Mouse (Mus musculus) gastrocnemius, postnatal 10 days (tissue): Measurements from ENCODE around the gene Nudcd3. TPM values are rescaled to one million over a fixed set of nuclear protein-coding genes. Genes with fewer than 3 reads are reported as not detected.

Experiments
- DNase-seq: peaks from one replicate; pipeline ENCODE4 v3.0.0; 2021; ENCODE audit warnings: mixed read lengths
- long read RNA-seq, 2 experiments: library from polyadenylated mRNA; stranded (forward); transcript quantifications; one replicate each; pipeline ENCODE4 v2.0.0; 2021
- total RNA-seq, 2 experiments: library from RNA; stranded (reverse); gene quantifications; 2 replicates each; pipeline ENCODE4 v1.2.3; 2021

Gene Nudcd3
- total RNA-seq: 10 to 100 TPM; 57.6 to 59.3 TPM
- long read RNA-seq, experiment 1, transcript Nudcd3-201 (6 exons, 3,927 nt): major isoform, 141 of 173 reads
- long read RNA-seq, experiment 1, partial matches to known transcripts: 8 of 173 reads
- long read RNA-seq, experiment 1, other reads (novel, unspliced or antisense): 22 of 173 reads
- long read RNA-seq, experiment 2, transcript Nudcd3-201 (6 exons, 3,927 nt): major isoform, 132 of 149 reads
- long read RNA-seq, experiment 2, partial matches to known transcripts: 3 of 149 reads
- long read RNA-seq, experiment 2, other reads (novel, unspliced or antisense): 13 of 149 reads

GRCm38 (mm10) chr11:6200087-6200569 is at the start of gene Nudcd3:
Gene Nudcd3 (minus strand): TSS chr11:6200415.
- peak; percentile 88 for DNase-seq

GRCm38 (mm10) chr11:6244707-6245106 is 44.5 kb upstream of the Nudcd3 start:
- no peak for DNase-seq

- no peak for DNase-seq
Measured at GRCm38 (mm10) chr11:6233025-6233424, 32.8 kb upstream of the Nudcd3 start.

- DNase-seq: no peak
Measured at GRCm38 (mm10) chr11:6230012-6230411, 29.8 kb upstream of the Nudcd3 start, which contains the start of gene Npc1l1. Gene Npc1l1 (minus strand): TSS chr11:6230143.

GRCm38 (mm10) chr11:6224541-6225229 is 24.5 kb upstream of the Nudcd3 start:
- no peak for DNase-seq

GRCm38 (mm10) chr11:6222187-6222586 is 22.0 kb upstream of the Nudcd3 start:
- no peak for DNase-seq

- DNase-seq: no peak
Measured at GRCm38 (mm10) chr11:6219967-6220366, 19.8 kb upstream of the Nudcd3 start.

GRCm38 (mm10) chr11:6218189-6218896 is 18.1 kb upstream of the Nudcd3 start:
- no peak for DNase-seq

GRCm38 (mm10) chr11:6216834-6217233 is 16.6 kb upstream of the Nudcd3 start:
- DNase-seq: no peak

- DNase-seq: no peak
Measured at GRCm38 (mm10) chr11:6208158-6208557, 7.9 kb upstream of the Nudcd3 start.

- no peak for DNase-seq
Measured at GRCm38 (mm10) chr11:6207090-6207489, 6.9 kb upstream of the Nudcd3 start.

- no peak for DNase-seq
Measured at GRCm38 (mm10) chr11:6200570-6200969, 355 bp upstream of the Nudcd3 start.

GRCm38 (mm10) chr11:6199410-6200086 is 667 bp downstream of the Nudcd3 start, which contains the start of gene A730071L15Rik:
Gene A730071L15Rik (plus strand): TSS chr11:6200029.
- DNase-seq: no peak

- no peak for DNase-seq
Measured at GRCm38 (mm10) chr11:6198449-6198848, 1.8 kb downstream of the Nudcd3 start.

- no peak for DNase-seq
Measured at GRCm38 (mm10) chr11:6196780-6197179, 3.4 kb downstream of the Nudcd3 start.

- peak; percentile 90 for DNase-seq
Measured at GRCm38 (mm10) chr11:6187878-6188277, 12.3 kb downstream of the Nudcd3 start.

GRCm38 (mm10) chr11:6187399-6187798 is 12.8 kb downstream of the Nudcd3 start:
- no peak for DNase-seq

- no peak for DNase-seq
Measured at GRCm38 (mm10) chr11:6184202-6184935, 15.8 kb downstream of the Nudcd3 start.

GRCm38 (mm10) chr11:6183246-6183645 is 17.0 kb downstream of the Nudcd3 start:
- DNase-seq: no peak

GRCm38 (mm10) chr11:6180811-6181399 is 19.3 kb downstream of the Nudcd3 start:
- no peak for DNase-seq

- DNase-seq: no peak
Measured at GRCm38 (mm10) chr11:6179194-6179593, 21.0 kb downstream of the Nudcd3 start.
